In the genomic region with DNA sequence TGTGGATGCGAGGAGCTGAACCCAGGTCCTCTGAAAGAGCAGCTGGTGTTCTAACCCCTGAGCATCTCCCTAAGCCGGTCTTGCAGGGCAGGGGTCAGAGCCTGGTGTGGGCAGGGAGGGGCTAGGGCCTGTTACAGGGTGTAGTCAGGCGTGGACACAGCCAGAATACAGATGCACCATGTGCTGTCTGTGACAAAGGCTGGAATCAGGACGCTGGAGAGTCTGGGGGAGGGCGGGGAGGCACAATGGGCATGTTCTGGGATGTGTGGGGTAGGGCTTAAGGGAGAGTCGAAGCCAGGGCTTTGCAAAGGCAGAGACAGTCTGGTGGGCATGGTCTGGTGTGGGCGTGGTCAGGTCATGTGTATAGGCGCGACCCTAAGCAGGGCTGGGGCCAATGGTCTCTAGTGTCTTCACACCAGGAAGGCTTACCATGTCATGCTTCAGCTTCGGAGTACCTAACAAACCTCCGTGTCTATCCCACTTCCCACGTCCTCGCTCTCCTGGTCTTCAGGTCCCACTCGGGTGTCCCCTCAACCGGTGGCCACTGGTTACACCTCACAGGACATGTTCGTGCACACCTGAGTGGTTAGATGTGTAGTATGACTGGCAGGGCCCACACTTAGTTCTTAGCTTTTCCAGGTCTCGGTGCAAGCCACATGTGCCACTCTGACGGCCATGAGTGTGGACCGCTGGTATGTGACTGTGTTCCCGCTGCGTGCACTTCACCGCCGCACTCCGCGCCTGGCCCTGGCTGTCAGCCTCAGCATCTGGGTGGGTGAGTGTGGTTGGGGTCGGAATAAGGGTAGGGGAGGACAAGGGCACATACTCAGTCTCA, we compare ENCODE assay signal across 11 mouse cellular contexts. TPM values are rescaled to one million over a fixed set of nuclear protein-coding genes. Genes with fewer than 3 reads are reported as not detected.
A peak's percentile ranks its signal among the peaks of the same experiment; 100 is the strongest.
DNase-seq lines count a peak whose midpoint lies in the region; ATAC-seq and TF ChIP-seq lines count a peak whose summit lies in the region.
"Had no signal": no experiment of that assay in that cellular context is flagged by ENCODE, and none has a peak within 500 bp of the region (broad histone marks: within the 10 kb centered on the region; RNA-seq: fewer than 3 reads in every experiment).

No protein-coding gene starts in this region.

- no peak for TF ChIP-seq POLR2A in MEL (IDR thresholded peaks at IDR 0.05; ENCODE audit: control insufficient read depth in 1 of 2, insufficient read depth in 1 of 2, low read depth in 1 of 2, low read length in 2 of 2, poor library complexity in 1 of 2)

- peaks cover 19% of the 10 kb centered on the region for H3K79me2 ChIP-seq in MEL (ENCODE audit: control insufficient read depth, insufficient read depth, low read length, poor library complexity)

- no peak for TF ChIP-seq RAD21 in MEL (IDR thresholded peaks at IDR 0.05; ENCODE audit: low read depth, low read length)

- H3K4me1 ChIP-seq in heart, embryonic 14.5 days (ENCODE audit: control insufficient read depth in 2 of 2, insufficient read depth in 2 of 2, low read length in 2 of 2), result peaks cover 8 to 28% of the 10 kb centered on the region in 2 experiments
- H3K4me1 ChIP-seq in MEL (ENCODE audit: control insufficient read depth in 1 of 2, insufficient read depth in 2 of 2, low read length in 2 of 2), result peaks cover 8% of the 10 kb centered on the region in 2 experiments
- peaks cover 62% of the 10 kb centered on the region for H3K4me1 ChIP-seq in hindbrain, embryonic 10.5 days (replicated peaks)
- peaks cover 71% of the 10 kb centered on the region for H3K4me1 ChIP-seq in midbrain, embryonic 10.5 days

- peak overlapping the region in 1 of 2 experiments; percentile 38; a peak in 1 of 4 replicates for H3K4me3 ChIP-seq in heart, embryonic 14.5 days (ENCODE audit: control insufficient read depth in 1 of 2, insufficient read depth in 1 of 2, low read depth in 1 of 2, low read length in 2 of 2)
- no peak overlapping the region for H3K4me3 ChIP-seq in MEL (ENCODE audit: control insufficient read depth in 1 of 2, insufficient read depth in 1 of 2, low read depth in 2 of 2, low read length in 2 of 2)
- peak overlapping the region; percentile 44 for H3K4me3 ChIP-seq in hindbrain, embryonic 10.5 days
- H3K4me3 ChIP-seq in midbrain, embryonic 10.5 days, result peak overlapping the region; percentile 76

- no peaks in the 10 kb centered on the region for H3K36me3 ChIP-seq in heart, embryonic 14.5 days (ENCODE audit: control insufficient read depth, insufficient read depth, low read length)
- H3K36me3 ChIP-seq in MEL (ENCODE audit: control insufficient read depth in 1 of 2, insufficient read depth in 2 of 2, low read length in 2 of 2), result no peaks in the 10 kb centered on the region; a peak in 2 of 4 replicates
- no peaks in the 10 kb centered on the region for H3K36me3 ChIP-seq in hindbrain, embryonic 10.5 days
- no peaks in the 10 kb centered on the region for H3K36me3 ChIP-seq in midbrain, embryonic 10.5 days

- H3K27ac ChIP-seq in heart, embryonic 14.5 days (replicated peaks in 1 of 2; ENCODE audit: control insufficient read depth in 1 of 2, insufficient read depth in 1 of 2, low read depth in 2 of 2, low read length in 2 of 2), result no peak overlapping the region
- no peak overlapping the region for H3K27ac ChIP-seq in MEL (ENCODE audit: control insufficient read depth, low read depth, low read length)
- peak overlapping the region; percentile 53 for H3K27ac ChIP-seq in hindbrain, embryonic 10.5 days
- H3K27ac ChIP-seq in midbrain, embryonic 10.5 days (replicated peaks), result no peak overlapping the region; the same call in 1 of the 2 replicates
- H3K27ac ChIP-seq: liver, embryonic 14.5 days had no signal

- intact Hi-C loops in heart, postnatal 14 days (cut with DNase I), result no loop called here

- no peak overlapping the region for H3K9ac ChIP-seq in heart, embryonic 14.5 days (ENCODE audit: low read length)
- H3K9ac ChIP-seq in MEL (ENCODE audit: control insufficient read depth, low read depth, low read length, poor library complexity, severe bottlenecking), result no peak overlapping the region
- H3K9ac ChIP-seq: liver, embryonic 14.5 days had no signal

- DNase-seq in heart, postnatal 14 days, result no peak
- no peak for DNase-seq in MEL (ENCODE audit: low read depth, low spot score)
- DNase-seq in hindbrain, embryonic 10.5 days (ENCODE audit: low spot score), result peak; percentile 47
- peak; percentile 57 for DNase-seq in midbrain, embryonic 10.5 days (ENCODE audit: low spot score)
- DNase-seq in layer of hippocampus, adult 9-10 months (ENCODE audit: low spot score), result no peak
- DNase-seq in layer of hippocampus, adult 8-10 months (ENCODE audit: low spot score in 2 of 2), result no peak
- no peak for DNase-seq in thymus, postnatal 14 days

- TF ChIP-seq CTCF in MEL (IDR thresholded peaks at IDR 0.05 in 2 of 3, conservative IDR thresholded peaks at IDR 0.05 in 1 of 3; ENCODE audit: control insufficient read depth in 1 of 3, insufficient read depth in 1 of 3, low read depth in 2 of 3, low read length in 3 of 3, poor library complexity in 1 of 3, severe bottlenecking in 1 of 3), result no peak

- ATAC-seq in heart, embryonic 14.5 days (ENCODE audit: insufficient number of reproducible peaks, insufficient read depth, low FRiP score, low read depth), result no peak

- no peaks in the 10 kb centered on the region for H3K9me3 ChIP-seq in heart, embryonic 14.5 days (ENCODE audit: control insufficient read depth, low read length)
- no peaks in the 10 kb centered on the region for H3K9me3 ChIP-seq in MEL (replicated peaks; ENCODE audit: insufficient read depth, low read length)
- H3K9me3 ChIP-seq in hindbrain, embryonic 10.5 days, result no peaks in the 10 kb centered on the region
- H3K9me3 ChIP-seq in midbrain, embryonic 10.5 days (replicated peaks), result no peaks in the 10 kb centered on the region

- peak overlapping the region; percentile 69; the same call in 1 of the 2 replicates for H3K4me2 ChIP-seq in heart, embryonic 14.5 days (ENCODE audit: low read length)

- WGBS in heart, embryonic 14.5 days, result 26% methylated on average over 26 of the region's 26 CpGs
- 18% methylated on average over 26 of the region's 26 CpGs for WGBS in hindbrain, embryonic 10.5 days
- 15% methylated on average over 26 of the region's 26 CpGs for WGBS in midbrain, embryonic 10.5 days

- TF ChIP-seq EP300 in MEL (IDR thresholded peaks at IDR 0.05; ENCODE audit: low read depth in 1 of 2, low read length in 2 of 2), result no peak

- peaks cover 62% of the 10 kb centered on the region for H3K27me3 ChIP-seq in heart, embryonic 14.5 days (ENCODE audit: control insufficient read depth, insufficient read depth, low read length)
- no peaks in the 10 kb centered on the region for H3K27me3 ChIP-seq in MEL (ENCODE audit: control insufficient read depth in 1 of 2, insufficient read depth in 2 of 2, low read length in 2 of 2)
- peaks cover 74% of the 10 kb centered on the region for H3K27me3 ChIP-seq in hindbrain, embryonic 10.5 days (ENCODE audit: insufficient read depth, poor library complexity, severe bottlenecking)
- peaks cover 75% of the 10 kb centered on the region for H3K27me3 ChIP-seq in midbrain, embryonic 10.5 days (ENCODE audit: low read depth, poor library complexity, severe bottlenecking)

RNA-seq across cellular contexts. Expression of a gene that starts 0.7 kb away (rescaled TPM):
- polyA plus RNA-seq in heart, embryonic 14.5 days (2014; fragmentation: Nextera tagmentation; extraction: Ambion mirVana), result 96.7 and 98.5 TPM in 2 replicates
- 10 to 100 TPM; 81.8 to 93.4 TPM for total RNA-seq in heart, postnatal 14 days (2021)
- 22.7 and 29.1 TPM in 2 replicates for total RNA-seq in MEL (2012; rRNA removed)
- polyA plus RNA-seq in MEL (2012; ENCODE audit: insufficient read depth in 1 of 2, insufficient read length in 2 of 2, low read depth in 1 of 2, low replicate concordance in 2 of 2, missing spikeins in 1 of 2), result 100 to 1,000 TPM in 1 of 2 experiments, not detected in 1; 105 TPM
- polyA plus RNA-seq in hindbrain, embryonic 10.5 days (2016; fragmentation: Nextera tagmentation; extraction: Ambion mirVana), result 130 and 152 TPM in 2 replicates
- 126 and 154 TPM in 2 replicates for polyA plus RNA-seq in midbrain, embryonic 10.5 days (2016; fragmentation: Nextera tagmentation; extraction: Ambion mirVana)
- 100 to 1,000 TPM; 340 to 392 (median 347) TPM for total RNA-seq in layer of hippocampus, adult 8-10 months (2022)

RNA-seq across cellular contexts. Expression of a gene that starts 3.5 kb away (rescaled TPM):
- polyA plus RNA-seq in heart, embryonic 14.5 days (2014; fragmentation: Nextera tagmentation; extraction: Ambion mirVana), result 0.19 and 0.70 TPM in 2 replicates
- total RNA-seq in heart, postnatal 14 days (2021), result under 1 TPM; 0.41 to 0.43 TPM
- total RNA-seq in MEL (2012; rRNA removed), result 9.1 and 10.8 TPM in 2 replicates
- polyA plus RNA-seq in MEL (2012; ENCODE audit: insufficient read depth in 1 of 2, insufficient read length in 2 of 2, low read depth in 1 of 2, low replicate concordance in 2 of 2, missing spikeins in 1 of 2), result 10 to 100 TPM in 1 of 2 experiments, not detected in 1; 23.5 TPM
- polyA plus RNA-seq in hindbrain, embryonic 10.5 days (2016; fragmentation: Nextera tagmentation; extraction: Ambion mirVana), result 0.72 and 0.80 TPM in 2 replicates
- polyA plus RNA-seq in midbrain, embryonic 10.5 days (2016; fragmentation: Nextera tagmentation; extraction: Ambion mirVana), result 1.0 and 1.2 TPM in 2 replicates
- total RNA-seq in layer of hippocampus, adult 8-10 months (2022), result 1 to 10 TPM; 6.3 to 8.3 (median 7.6) TPM

RNA-seq across cellular contexts. Expression of a gene that starts 6.6 kb away (rescaled TPM):
- polyA plus RNA-seq in heart, embryonic 14.5 days (2014; fragmentation: Nextera tagmentation; extraction: Ambion mirVana), result 1.9 and 2.8 TPM in 2 replicates
- 1 to 10 TPM; 2.2 to 2.6 TPM for total RNA-seq in heart, postnatal 14 days (2021)
- total RNA-seq in MEL (2012; rRNA removed), result 11.8 and 12.5 TPM in 2 replicates
- 10 to 100 TPM in 1 of 2 experiments, not detected in 1; 17.2 TPM for polyA plus RNA-seq in MEL (2012; ENCODE audit: insufficient read depth in 1 of 2, insufficient read length in 2 of 2, low read depth in 1 of 2, low replicate concordance in 2 of 2, missing spikeins in 1 of 2)
- polyA plus RNA-seq in hindbrain, embryonic 10.5 days (2016; fragmentation: Nextera tagmentation; extraction: Ambion mirVana), result 11.1 and 15.0 TPM in 2 replicates
- polyA plus RNA-seq in midbrain, embryonic 10.5 days (2016; fragmentation: Nextera tagmentation; extraction: Ambion mirVana), result 12.5 and 13.4 TPM in 2 replicates
- total RNA-seq in layer of hippocampus, adult 8-10 months (2022), result 10 to 100 TPM in 1 of 4 experiments, 1 to 10 TPM in 3; 6.6 to 11.8 (median 7.5) TPM

RNA-seq across cellular contexts. Expression of a gene that starts 9.6 kb away (rescaled TPM):
- polyA plus RNA-seq in heart, embryonic 14.5 days (2014; fragmentation: Nextera tagmentation; extraction: Ambion mirVana), result 4.6 TPM in 1 of 2 replicates, not detected in the other
- total RNA-seq in heart, postnatal 14 days (2021), result not detected
- total RNA-seq in MEL (2012; rRNA removed), result 5.2 and 10.2 TPM in 2 replicates
- polyA plus RNA-seq in MEL (2012; ENCODE audit: insufficient read depth in 1 of 2, insufficient read length in 2 of 2, low read depth in 1 of 2, low replicate concordance in 2 of 2, missing spikeins in 1 of 2), result 1 to 10 TPM in 1 of 2 experiments, not detected in 1; 4.5 TPM
- 2.6 and 4.5 TPM in 2 replicates for polyA plus RNA-seq in hindbrain, embryonic 10.5 days (2016; fragmentation: Nextera tagmentation; extraction: Ambion mirVana)
- polyA plus RNA-seq in midbrain, embryonic 10.5 days (2016; fragmentation: Nextera tagmentation; extraction: Ambion mirVana), result 2.0 and 5.5 TPM in 2 replicates
- total RNA-seq in layer of hippocampus, adult 8-10 months (2022), result not detected
- polyA plus RNA-seq: gonadal fat pad, adult 2 months; liver, embryonic 14.5 days; small intestine, adult 2 months had no signal

RNA-seq across cellular contexts. Expression of a gene that starts 11.6 kb away (rescaled TPM):
- polyA plus RNA-seq in heart, embryonic 14.5 days (2014; fragmentation: Nextera tagmentation; extraction: Ambion mirVana), result 34.7 TPM in 2 replicates
- 10 to 100 TPM; 48.3 to 51.5 TPM for total RNA-seq in heart, postnatal 14 days (2021)
- 16.6 and 17.3 TPM in 2 replicates for total RNA-seq in MEL (2012; rRNA removed)
- polyA plus RNA-seq in MEL (2012; ENCODE audit: insufficient read depth in 1 of 2, insufficient read length in 2 of 2, low read depth in 1 of 2, low replicate concordance in 2 of 2, missing spikeins in 1 of 2), result 10 to 100 TPM in 1 of 2 experiments, not detected in 1; 41.2 TPM
- polyA plus RNA-seq in hindbrain, embryonic 10.5 days (2016; fragmentation: Nextera tagmentation; extraction: Ambion mirVana), result 68.3 and 77.3 TPM in 2 replicates
- polyA plus RNA-seq in midbrain, embryonic 10.5 days (2016; fragmentation: Nextera tagmentation; extraction: Ambion mirVana), result 69.8 and 70.8 TPM in 2 replicates
- 10 to 100 TPM; 50.4 to 61.2 (median 57.1) TPM for total RNA-seq in layer of hippocampus, adult 8-10 months (2022)

Comparison
In these comparisons a context has a peak if more than half of its experiments do, and no peak if none do; other contexts are left out.
1. H3K4me3 ChIP-seq: peak in hindbrain, embryonic 10.5 days (single experiment) and midbrain, embryonic 10.5 days (single experiment); none in MEL (0 of 2).
2. DNase-seq: peak in hindbrain, embryonic 10.5 days (single experiment) and midbrain, embryonic 10.5 days (single experiment); none in heart, postnatal 14 days (0 of 2), MEL (single experiment), layer of hippocampus, adult 9-10 months (single experiment), layer of hippocampus, adult 8-10 months (0 of 2) and thymus, postnatal 14 days (single experiment).